Mouse (Mus musculus): Measurements from ENCODE around the gene Peli2. TPM values are rescaled to one million over a fixed set of nuclear protein-coding genes. Genes with fewer than 3 reads are reported as not detected.

The Peli2 gene
- polyA plus RNA-seq, 1 experiment from 2014 or later = 7.5 TPM

GRCm38 (mm10) chr14:48257759-48258158 is 137.1 kb downstream of the Peli2 start:
- no peaks in the 10 kb centered on the region for H3K27me3 ChIP-seq (ENCODE audit: control insufficient read depth, insufficient read depth, low read length)
- ATAC-seq (ENCODE audit: low read depth) = no peak

GRCm38 (mm10) chr14:48258696-48259366 is 138.2 kb downstream of the Peli2 start:
- no peak overlapping the region for H3K4me3 ChIP-seq (ENCODE audit: low read depth, low read length)
- H3K36me3 ChIP-seq (ENCODE audit: control insufficient read depth, insufficient read depth, low read length) = no peaks in the 10 kb centered on the region
- no peaks in the 10 kb centered on the region for H3K4me1 ChIP-seq (ENCODE audit: control insufficient read depth, insufficient read depth, low read length)
- WGBS = 91% methylated on average over 10 of the region's 10 CpGs
- ATAC-seq (ENCODE audit: low read depth) = no peak
- H3K27me3 ChIP-seq (ENCODE audit: control insufficient read depth, insufficient read depth, low read length) = no peaks in the 10 kb centered on the region
- no peak overlapping the region for H3K4me2 ChIP-seq (ENCODE audit: low read depth, low read length)
- no peak overlapping the region for H3K9ac ChIP-seq (replicated peaks; ENCODE audit: low read depth, low read length)
- H3K9me3 ChIP-seq (ENCODE audit: control insufficient read depth, low read length) = no peaks in the 10 kb centered on the region
- no peak overlapping the region for H3K27ac ChIP-seq (ENCODE audit: low read depth, low read length)

More at GRCm38 (mm10) chr14:48257759-48258158, 137.1 kb downstream of the Peli2 start:
- 66% methylated on average over 7 of the region's 7 CpGs for WGBS
- no peak overlapping the region for H3K4me3 ChIP-seq (ENCODE audit: low read depth, low read length)
- H3K4me2 ChIP-seq (ENCODE audit: low read depth, low read length) = no peak overlapping the region
- H3K36me3 ChIP-seq (ENCODE audit: control insufficient read depth, insufficient read depth, low read length) = no peaks in the 10 kb centered on the region
- no peak overlapping the region for H3K9ac ChIP-seq (replicated peaks; ENCODE audit: low read depth, low read length)
- no peaks in the 10 kb centered on the region for H3K4me1 ChIP-seq (ENCODE audit: control insufficient read depth, insufficient read depth, low read length)
- H3K27ac ChIP-seq (ENCODE audit: low read depth, low read length) = no peak overlapping the region
- H3K9me3 ChIP-seq (ENCODE audit: control insufficient read depth, low read length) = no peaks in the 10 kb centered on the region

- Histone ChIP-seq H3K4me1 (ENCODE audit: control insufficient read depth, insufficient read depth, low read length) (no peaks in the 10 kb centered on the region), H3K9me3 (ENCODE audit: control insufficient read depth, low read length) (no peaks in the 10 kb centered on the region), H3K4me3 (ENCODE audit: low read depth, low read length) (no peak overlapping the region), H3K27me3 (ENCODE audit: control insufficient read depth, insufficient read depth, low read length) (no peaks in the 10 kb centered on the region), H3K4me2 (ENCODE audit: low read depth, low read length) (no peak overlapping the region), H3K9ac (replicated peaks; ENCODE audit: low read depth, low read length) (no peak overlapping the region), H3K27ac (ENCODE audit: low read depth, low read length) (no peak overlapping the region), H3K36me3 (ENCODE audit: control insufficient read depth, insufficient read depth, low read length) (no peaks in the 10 kb centered on the region)
- no peak for ATAC-seq (ENCODE audit: low read depth)
- WGBS = 92% methylated on average over 4 of the region's 4 CpGs
Observed at GRCm38 (mm10) chr14:48263146-48263545, 142.5 kb downstream of the Peli2 start.

- Histone ChIP-seq H3K27ac (ENCODE audit: low read depth, low read length) (no peak overlapping the region), H3K4me3 (ENCODE audit: low read depth, low read length) (no peak overlapping the region), H3K4me1 (ENCODE audit: control insufficient read depth, insufficient read depth, low read length) (no peaks in the 10 kb centered on the region), H3K4me2 (ENCODE audit: low read depth, low read length) (no peak overlapping the region), H3K9ac (replicated peaks; ENCODE audit: low read depth, low read length) (no peak overlapping the region), H3K9me3 (ENCODE audit: control insufficient read depth, low read length) (no peaks in the 10 kb centered on the region), H3K36me3 (ENCODE audit: control insufficient read depth, insufficient read depth, low read length) (no peaks in the 10 kb centered on the region), H3K27me3 (ENCODE audit: control insufficient read depth, insufficient read depth, low read length) (no peaks in the 10 kb centered on the region)
- 85% methylated on average over 6 of the region's 6 CpGs for WGBS
- ATAC-seq (ENCODE audit: low read depth) = no peak
Observed at GRCm38 (mm10) chr14:48266710-48267109, 146.1 kb downstream of the Peli2 start.

GRCm38 (mm10) chr14:48278291-48278690 is 157.7 kb downstream of the Peli2 start:
- H3K4me1 ChIP-seq (ENCODE audit: control insufficient read depth, insufficient read depth, low read length) = no peaks in the 10 kb centered on the region
- no peak overlapping the region for H3K4me2 ChIP-seq (ENCODE audit: low read depth, low read length)
- H3K27me3 ChIP-seq (ENCODE audit: control insufficient read depth, insufficient read depth, low read length) = no peaks in the 10 kb centered on the region
- WGBS = 80% methylated on average over 1 of the region's 1 CpGs
- H3K4me3 ChIP-seq (ENCODE audit: low read depth, low read length) = no peak overlapping the region
- H3K9ac ChIP-seq (replicated peaks; ENCODE audit: low read depth, low read length) = no peak overlapping the region
- H3K36me3 ChIP-seq (ENCODE audit: control insufficient read depth, insufficient read depth, low read length) = no peaks in the 10 kb centered on the region
- ATAC-seq (ENCODE audit: low read depth) = no peak
- no peaks in the 10 kb centered on the region for H3K9me3 ChIP-seq (ENCODE audit: control insufficient read depth, low read length)
- H3K27ac ChIP-seq (ENCODE audit: low read depth, low read length) = no peak overlapping the region

GRCm38 (mm10) chr14:48286949-48287348 is 166.3 kb downstream of the Peli2 start:
- no peak for ATAC-seq (ENCODE audit: low read depth)
- no peak overlapping the region for H3K9ac ChIP-seq (replicated peaks; ENCODE audit: low read depth, low read length)
- WGBS = 85% methylated on average over 5 of the region's 5 CpGs
- H3K36me3 ChIP-seq (ENCODE audit: control insufficient read depth, insufficient read depth, low read length) = no peaks in the 10 kb centered on the region
- H3K27me3 ChIP-seq (ENCODE audit: control insufficient read depth, insufficient read depth, low read length) = no peaks in the 10 kb centered on the region
- H3K4me2 ChIP-seq (ENCODE audit: low read depth, low read length) = no peak overlapping the region
- H3K27ac ChIP-seq (ENCODE audit: low read depth, low read length) = no peak overlapping the region
- H3K4me1 ChIP-seq (ENCODE audit: control insufficient read depth, insufficient read depth, low read length) = no peaks in the 10 kb centered on the region
- no peaks in the 10 kb centered on the region for H3K9me3 ChIP-seq (ENCODE audit: control insufficient read depth, low read length)
- H3K4me3 ChIP-seq (ENCODE audit: low read depth, low read length) = no peak overlapping the region

GRCm38 (mm10) chr14:48287581-48287980 is 167.0 kb downstream of the Peli2 start:
- WGBS = 91% methylated on average over 4 of the region's 4 CpGs
- ATAC-seq (ENCODE audit: low read depth) = no peak
- Histone ChIP-seq H3K36me3 (ENCODE audit: control insufficient read depth, insufficient read depth, low read length) (no peaks in the 10 kb centered on the region), H3K4me3 (ENCODE audit: low read depth, low read length) (no peak overlapping the region), H3K4me2 (ENCODE audit: low read depth, low read length) (no peak overlapping the region), H3K9ac (replicated peaks; ENCODE audit: low read depth, low read length) (no peak overlapping the region), H3K9me3 (ENCODE audit: control insufficient read depth, low read length) (no peaks in the 10 kb centered on the region), H3K27me3 (ENCODE audit: control insufficient read depth, insufficient read depth, low read length) (no peaks in the 10 kb centered on the region), H3K27ac (ENCODE audit: low read depth, low read length) (no peak overlapping the region), H3K4me1 (ENCODE audit: control insufficient read depth, insufficient read depth, low read length) (no peaks in the 10 kb centered on the region)

GRCm38 (mm10) chr14:48288600-48288999 is 168.0 kb downstream of the Peli2 start:
- H3K27ac ChIP-seq (ENCODE audit: low read depth, low read length) = no peak overlapping the region
- no peak overlapping the region for H3K4me3 ChIP-seq (ENCODE audit: low read depth, low read length)
- no peaks in the 10 kb centered on the region for H3K36me3 ChIP-seq (ENCODE audit: control insufficient read depth, insufficient read depth, low read length)
- H3K4me2 ChIP-seq (ENCODE audit: low read depth, low read length) = no peak overlapping the region
- WGBS = 69% methylated on average over 2 of the region's 2 CpGs
- ATAC-seq (ENCODE audit: low read depth) = no peak
- H3K27me3 ChIP-seq (ENCODE audit: control insufficient read depth, insufficient read depth, low read length) = no peaks in the 10 kb centered on the region
- no peak overlapping the region for H3K9ac ChIP-seq (replicated peaks; ENCODE audit: low read depth, low read length)
- H3K4me1 ChIP-seq (ENCODE audit: control insufficient read depth, insufficient read depth, low read length) = no peaks in the 10 kb centered on the region
- no peaks in the 10 kb centered on the region for H3K9me3 ChIP-seq (ENCODE audit: control insufficient read depth, low read length)

- Histone ChIP-seq H3K4me1 (ENCODE audit: control insufficient read depth, insufficient read depth, low read length) (no peaks in the 10 kb centered on the region), H3K9me3 (ENCODE audit: control insufficient read depth, low read length) (no peaks in the 10 kb centered on the region), H3K4me2 (ENCODE audit: low read depth, low read length) (no peak overlapping the region), H3K9ac (replicated peaks; ENCODE audit: low read depth, low read length) (no peak overlapping the region), H3K27me3 (ENCODE audit: control insufficient read depth, insufficient read depth, low read length) (no peaks in the 10 kb centered on the region), H3K4me3 (ENCODE audit: low read depth, low read length) (no peak overlapping the region), H3K36me3 (ENCODE audit: control insufficient read depth, insufficient read depth, low read length) (no peaks in the 10 kb centered on the region), H3K27ac (ENCODE audit: low read depth, low read length) (no peak overlapping the region)
- WGBS = 75% methylated on average over 10 of the region's 10 CpGs
- no peak for ATAC-seq (ENCODE audit: low read depth)
Observed at GRCm38 (mm10) chr14:48289602-48290599, 169.3 kb downstream of the Peli2 start.
